Mouse (Mus musculus) thymus, postnatal 4 days (tissue): ENCODE results near the gene Tcaf3.

ENCODE experiments used
- DNase-seq: peaks from one replicate; pipeline ENCODE4 v3.0.0; 2021

The Tcaf3 gene

DNA sequence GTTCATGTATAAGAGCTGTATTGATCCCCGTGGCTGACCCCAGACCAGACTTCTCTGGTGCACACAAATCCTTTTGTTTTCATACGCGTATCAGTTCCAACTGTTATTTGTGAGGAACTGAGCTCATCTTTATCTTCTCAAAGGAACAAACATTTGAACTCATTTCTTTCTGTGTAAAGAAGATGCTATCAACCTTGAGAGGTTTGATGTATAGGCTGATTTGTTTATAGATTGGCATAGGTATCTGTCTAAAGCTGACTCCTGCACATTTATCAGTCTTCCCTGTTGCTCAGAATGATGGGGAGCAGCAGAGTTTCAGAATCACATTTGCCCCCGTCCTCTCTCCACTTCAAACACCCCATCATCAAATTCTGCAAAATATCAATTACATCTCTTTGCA is at the start of gene Tcaf3:
Gene Tcaf3, minus strand, starts transcription at position 101 of the 400 bp plus-strand sequence.
- DNase-seq, result no peak

DNA sequence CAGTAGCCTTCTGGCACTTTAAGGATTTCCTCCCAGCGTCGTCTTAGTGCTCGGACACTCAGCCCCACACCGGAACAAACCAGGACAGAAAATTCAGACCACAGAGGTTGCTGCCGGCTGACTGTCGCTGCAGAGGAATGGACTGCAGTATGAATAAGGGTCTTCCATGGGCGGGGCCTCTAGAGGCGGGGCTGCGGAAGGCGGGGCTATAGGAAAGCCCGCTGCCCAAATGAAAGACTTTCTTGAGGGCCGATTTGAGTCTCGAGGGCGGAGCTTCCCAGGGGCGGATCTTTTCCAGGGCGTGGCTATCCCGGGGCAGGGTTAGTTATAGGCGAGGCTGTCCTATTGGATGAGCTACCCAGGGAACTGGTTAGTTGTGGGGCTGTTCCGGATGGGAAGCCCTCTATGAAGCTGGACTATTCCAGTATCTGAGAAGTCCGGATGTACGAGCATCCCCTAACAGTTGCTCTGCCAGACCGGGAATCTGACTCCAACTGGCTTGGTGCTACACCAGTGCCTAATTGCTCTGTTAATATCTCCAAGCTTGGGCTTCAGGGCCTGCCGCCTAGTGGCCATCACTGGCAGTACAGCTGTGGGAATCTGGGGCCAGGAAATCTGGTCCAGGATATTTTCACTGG is 47.5 kb upstream of the Tcaf3 start, which contains the start of gene Tcaf2:
Gene Tcaf2, minus strand, starts transcription at position 343 of the 638 bp plus-strand sequence.
- DNase-seq, result peak; percentile 67

DNA sequence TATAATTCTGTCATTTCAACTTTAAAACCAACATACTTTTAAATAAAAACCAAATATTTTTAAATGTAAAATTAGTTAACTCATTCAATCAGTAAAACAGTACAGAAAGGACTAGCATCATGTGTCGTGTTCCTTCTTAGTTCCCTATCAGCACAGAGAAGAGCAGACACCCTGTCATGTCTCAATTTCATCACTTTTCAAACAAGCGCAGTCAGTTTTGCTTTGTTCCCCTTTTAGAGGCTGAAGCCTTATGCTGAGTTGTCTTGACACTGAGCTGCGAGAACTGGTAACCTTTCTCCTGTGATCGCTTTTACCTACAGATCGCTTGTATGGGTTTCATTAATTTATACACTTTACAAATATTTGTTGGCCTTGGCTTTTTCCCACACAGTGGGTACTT is 36.9 kb upstream of the Tcaf3 start:
- no peak for DNase-seq

DNA sequence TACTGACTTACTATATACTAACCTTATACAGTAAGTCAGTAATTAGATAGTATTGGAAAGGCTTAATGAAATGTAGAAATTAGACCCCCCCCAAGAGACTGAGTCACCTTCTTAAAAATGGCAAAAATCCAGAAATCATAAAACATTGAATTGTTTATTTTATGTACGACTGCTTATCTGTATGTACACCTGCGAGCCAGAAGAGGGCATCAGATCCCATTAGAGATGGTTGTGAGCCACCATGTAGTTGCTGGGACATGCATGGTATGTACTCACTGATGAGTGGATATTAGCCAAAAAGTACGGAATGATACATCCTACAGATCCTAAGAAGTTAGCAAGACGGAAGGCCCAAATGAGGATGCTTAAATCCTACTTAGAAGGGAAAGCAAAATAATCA is 33.9 kb upstream of the Tcaf3 start:
- no peak for DNase-seq

DNA sequence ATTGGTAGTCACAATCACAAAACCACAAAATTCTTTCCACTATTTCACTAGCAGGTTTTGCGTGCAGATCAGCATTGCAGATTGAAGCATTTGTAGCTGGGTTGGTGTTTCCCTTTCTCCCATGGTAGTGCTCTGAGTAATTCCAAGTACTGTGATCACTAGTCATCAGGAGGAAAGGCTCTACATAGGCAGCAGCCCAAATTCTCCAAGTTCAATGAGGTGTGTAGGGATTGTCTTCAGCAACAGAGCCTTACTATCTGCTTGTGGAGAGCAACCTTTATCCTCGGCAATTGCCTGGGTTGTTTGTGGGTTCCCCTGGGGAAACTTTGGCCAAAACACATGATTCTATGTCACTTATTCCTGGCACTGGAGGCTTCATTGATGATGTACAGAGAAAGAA is 19.4 kb upstream of the Tcaf3 start:
- DNase-seq, result no peak

DNA sequence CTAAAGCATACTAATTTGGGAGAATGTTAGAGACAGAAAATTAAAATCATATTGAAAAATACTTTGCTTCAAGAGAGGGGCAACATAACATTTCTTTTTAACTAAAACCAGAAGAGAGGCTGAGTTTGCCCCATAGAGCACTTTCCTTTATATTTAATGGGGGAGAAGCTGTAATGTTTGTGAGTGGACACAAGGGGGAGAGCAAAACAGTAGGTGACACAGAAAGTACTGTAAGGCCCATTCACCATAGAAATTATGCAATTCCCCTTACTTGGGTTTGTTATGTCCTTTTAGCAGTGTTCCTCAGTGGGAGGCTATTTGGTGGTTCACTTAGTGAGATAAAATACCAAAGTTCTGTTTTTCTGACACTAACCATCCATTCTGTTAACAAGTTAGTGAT is 14.7 kb upstream of the Tcaf3 start:
- no peak for DNase-seq

DNA sequence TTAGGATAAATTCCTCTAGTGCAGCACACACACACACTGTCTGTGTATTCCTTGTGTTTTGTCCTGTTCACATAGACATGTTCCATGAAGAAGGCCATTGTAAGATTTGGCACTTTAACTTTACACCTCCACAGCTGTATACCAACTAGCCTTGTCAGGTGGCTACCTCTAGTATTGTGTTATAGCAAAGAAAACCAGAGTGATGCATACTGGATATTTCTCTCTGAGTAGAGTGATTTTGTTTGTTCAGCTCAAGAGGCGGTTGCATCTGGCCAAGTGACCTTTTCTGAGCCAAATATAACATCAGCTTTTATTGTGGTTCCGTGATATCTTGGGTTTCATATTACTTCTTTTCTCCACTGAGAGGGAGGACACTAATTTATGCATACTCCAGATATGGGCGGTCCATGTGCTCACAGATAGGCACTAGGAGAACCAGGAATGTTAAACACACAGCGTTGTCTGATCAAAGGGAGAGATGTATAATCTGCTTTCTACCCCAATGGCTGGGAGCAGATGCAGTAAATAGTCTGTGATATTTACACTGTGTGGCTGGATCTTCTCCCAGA is 13.5 kb upstream of the Tcaf3 start:
- DNase-seq, result no peak

DNA sequence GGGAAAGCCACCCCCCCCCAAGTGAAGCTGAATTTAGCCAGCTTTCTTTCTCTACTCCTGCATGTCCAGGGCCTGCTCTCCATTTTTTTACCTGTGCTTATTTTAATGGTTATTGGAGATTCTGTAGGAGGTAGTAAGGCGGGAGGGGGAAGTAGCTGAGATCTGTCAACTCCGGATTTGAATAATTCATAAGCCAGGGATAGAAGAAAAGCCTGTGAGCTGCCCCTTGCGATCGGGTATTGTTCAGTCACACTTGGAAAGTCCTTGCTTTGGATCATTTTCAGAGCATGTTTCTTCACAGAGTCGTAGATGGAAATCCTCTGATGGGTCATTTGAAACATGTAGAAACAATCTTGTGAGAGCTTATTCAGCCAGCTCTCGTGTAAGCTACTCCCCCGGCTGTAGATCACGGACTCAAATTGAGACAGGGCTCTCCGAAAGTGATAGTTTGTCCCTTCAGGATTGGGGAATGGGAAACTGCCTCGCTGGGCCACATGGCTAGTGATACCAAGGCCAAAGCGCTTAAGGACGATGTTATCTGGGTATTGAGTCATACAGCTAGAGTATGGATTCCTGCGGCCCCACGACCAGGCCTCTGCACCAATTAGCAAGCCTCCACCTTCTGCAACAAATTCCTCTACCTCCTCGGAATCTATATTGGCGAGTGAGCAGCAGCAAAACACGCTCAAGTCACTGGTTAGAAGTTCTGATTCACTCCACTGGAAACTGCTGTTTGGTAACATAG is 4.2 kb downstream of the Tcaf3 start:
- no peak for DNase-seq

DNA sequence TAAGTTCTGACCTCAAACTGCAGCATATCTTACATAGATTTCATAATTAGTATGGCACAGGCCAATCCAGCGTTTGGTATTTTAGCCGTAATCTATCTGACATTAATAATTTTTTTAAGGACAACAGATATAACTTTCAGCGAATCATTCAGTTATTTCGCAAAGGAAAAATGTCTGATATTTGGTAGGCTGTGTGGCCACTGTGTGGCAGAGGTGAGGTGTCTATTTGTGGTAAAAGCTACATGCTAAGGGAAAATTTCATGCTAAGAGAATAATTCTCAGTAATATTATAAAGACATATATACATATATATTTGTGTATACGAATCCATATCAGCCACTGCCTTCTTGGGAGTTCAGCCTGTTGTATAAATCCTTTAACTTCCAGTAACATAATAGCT is 10.9 kb downstream of the Tcaf3 start:
- DNase-seq, result no peak

DNA sequence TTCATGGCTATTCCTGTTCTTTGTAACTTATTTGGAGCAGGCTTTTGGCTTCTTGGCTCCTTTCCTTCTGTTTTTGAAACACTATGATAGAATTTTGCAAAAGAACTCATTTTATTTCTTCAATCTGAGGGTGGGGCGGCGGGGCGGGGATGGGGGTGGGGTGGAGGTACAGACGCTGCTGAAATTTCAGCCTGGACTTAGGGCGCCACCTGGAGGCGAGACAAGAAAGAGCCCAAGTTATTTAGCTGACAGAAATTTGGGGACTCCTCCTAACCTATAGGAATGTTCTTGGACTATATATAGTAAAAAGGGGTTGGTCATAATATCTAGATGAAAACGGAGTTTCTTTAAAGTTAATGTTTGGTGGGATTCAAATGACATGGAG is 14.0 kb downstream of the Tcaf3 start:
- DNase-seq, result peak; percentile 83

DNA sequence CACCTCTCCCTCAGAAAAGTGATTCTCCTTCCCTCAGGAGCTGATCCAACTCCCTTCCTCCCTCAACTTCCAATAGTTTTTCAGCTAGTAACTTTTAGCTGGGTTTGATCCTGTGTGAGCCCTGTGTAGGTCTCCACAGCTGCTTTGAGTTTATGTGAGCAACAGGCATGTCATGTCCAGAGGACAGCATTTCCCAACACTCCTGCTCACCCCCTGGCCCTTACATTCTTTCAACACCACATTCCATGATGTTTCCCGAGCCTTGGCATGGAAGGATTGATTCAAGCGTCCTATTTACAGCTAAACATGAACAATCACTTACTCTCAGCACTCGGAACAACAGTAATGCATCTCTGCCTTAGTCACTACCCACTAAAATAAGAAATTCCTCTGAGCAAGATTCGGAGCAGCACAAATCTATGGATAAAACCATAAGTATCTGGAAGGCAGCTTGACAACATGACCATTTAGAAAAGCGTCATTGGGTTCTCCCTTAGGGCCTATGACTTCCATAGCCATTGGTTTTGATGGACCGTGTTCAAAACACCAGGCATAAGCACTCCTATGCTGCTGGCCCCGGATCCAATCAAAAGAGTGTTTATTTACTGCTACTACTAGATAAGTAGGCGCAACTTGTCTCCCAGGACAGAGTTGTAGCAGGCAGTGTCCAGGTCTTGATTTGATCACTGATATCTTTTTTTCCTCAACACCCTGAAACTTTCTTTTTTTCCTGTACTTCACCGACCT is 14.6 kb downstream of the Tcaf3 start:
- DNase-seq, result no peak

DNA sequence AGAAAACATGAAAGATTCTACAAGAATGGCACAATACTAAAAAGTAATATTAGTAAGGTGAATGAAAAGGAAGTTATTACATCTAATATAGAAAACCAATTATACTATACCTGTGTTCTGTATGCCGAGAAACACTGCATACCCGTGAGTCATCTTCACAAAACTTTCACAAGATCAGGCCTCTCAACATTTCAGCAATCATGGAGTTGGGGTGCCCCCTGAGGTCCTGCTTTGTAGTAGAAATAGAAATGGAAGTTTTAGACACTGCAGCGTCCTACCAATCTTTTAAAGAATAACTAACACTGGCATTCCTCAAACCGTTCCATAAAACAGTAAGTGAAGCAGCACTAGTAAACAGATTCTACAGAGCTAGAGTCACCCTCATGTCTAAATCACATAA is 18.8 kb downstream of the Tcaf3 start:
- DNase-seq, result no peak

DNA sequence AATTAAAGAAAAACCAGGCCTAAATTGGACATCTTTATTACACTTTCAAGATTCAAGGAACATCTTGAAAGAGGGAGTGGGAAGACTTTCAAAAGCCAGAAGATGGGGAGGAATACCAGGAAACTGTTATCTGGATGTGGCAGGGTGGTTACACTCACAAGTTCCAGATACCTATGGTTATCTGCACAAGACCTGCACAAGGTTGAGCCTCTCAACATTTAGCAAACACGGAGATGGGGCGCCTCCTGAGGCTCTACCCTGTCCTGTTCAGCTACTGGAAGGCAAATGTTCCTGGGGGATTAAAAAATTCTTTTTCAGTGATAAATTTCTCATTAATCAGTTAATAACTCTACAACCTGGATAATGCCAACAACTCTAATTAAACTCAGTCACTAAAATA is 20.1 kb downstream of the Tcaf3 start:
- no peak for DNase-seq

DNA sequence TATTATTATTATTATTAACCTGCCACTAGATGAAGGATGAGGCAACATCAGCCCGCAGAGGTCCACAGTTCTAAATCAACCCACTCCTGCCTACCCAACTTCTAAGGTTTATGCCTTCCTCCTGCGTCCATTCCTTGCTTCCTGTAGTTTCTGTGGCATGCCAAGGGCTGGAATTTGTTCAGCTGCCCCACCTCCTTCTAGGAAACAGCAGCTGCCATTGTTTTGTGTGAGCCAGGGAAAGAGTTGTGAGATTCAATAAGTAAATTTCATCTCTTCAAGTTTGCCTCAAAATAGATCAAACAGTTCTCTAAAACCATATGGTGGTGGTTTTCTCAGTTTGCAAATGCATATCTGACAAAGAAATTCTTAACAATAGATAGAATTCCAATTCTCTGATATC is 29.3 kb downstream of the Tcaf3 start:
- no peak for DNase-seq

DNA sequence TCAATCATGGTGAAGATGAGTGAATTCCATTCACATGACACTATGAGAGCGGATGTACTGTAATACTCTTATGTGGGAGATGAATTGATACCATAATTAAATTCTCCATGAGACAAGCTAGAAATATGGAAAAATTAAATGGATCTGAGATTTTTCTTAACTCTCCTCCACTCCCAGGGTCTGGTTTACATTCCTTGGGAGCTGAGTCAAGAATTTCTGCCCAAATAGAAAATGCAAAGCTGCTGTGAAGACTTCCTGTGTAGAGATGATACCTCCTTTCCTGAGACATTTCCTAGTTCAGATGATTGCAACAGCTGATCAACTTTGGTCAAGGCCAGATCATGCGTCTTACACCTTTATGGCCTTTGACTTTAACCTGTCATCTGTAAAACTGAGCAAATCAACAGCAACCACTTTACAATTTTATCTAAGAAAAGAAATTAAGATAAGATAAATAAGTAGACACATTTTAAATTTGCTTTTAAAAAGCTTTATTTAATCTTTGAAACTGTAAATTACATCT is 31.4 kb downstream of the Tcaf3 start:
- DNase-seq, result no peak

DNA sequence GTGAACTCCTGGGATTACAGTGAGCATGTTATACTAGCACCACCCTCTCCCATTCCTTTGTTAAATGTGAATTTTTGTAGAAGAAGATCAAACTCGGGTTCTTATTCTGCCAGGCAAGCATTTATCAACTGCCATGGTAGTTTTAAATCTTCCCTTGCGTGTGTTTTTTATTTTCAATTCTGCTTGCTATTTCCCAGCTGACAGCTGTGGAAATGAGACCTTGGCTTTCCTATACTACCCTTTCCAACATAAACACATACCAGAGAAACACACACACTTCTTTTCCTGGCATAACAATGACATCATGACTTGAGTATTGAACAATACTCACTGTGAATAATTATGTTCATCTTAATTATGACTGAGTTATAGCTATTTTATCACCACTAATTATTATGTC is 35.2 kb downstream of the Tcaf3 start:
- DNase-seq, result no peak

DNA sequence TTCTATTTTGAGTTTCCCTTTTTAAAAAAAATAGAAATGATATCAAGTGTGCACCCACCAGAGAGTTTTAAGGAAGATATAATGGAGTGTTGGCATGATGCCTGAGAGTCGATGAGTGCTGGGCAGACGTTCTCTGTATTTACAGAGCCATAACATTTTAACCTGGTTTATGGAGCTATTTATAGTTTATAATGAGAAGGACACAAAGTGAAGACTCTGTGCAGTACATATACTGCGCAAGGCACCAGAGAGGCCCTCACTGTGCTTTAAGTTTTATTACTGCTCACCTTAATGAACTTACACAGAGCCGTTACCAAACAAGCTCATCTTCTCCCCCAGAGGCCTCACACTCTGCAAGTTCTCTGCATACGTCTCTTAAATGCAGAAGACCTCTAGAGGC is 36.6 kb downstream of the Tcaf3 start:
- no peak for DNase-seq

DNA sequence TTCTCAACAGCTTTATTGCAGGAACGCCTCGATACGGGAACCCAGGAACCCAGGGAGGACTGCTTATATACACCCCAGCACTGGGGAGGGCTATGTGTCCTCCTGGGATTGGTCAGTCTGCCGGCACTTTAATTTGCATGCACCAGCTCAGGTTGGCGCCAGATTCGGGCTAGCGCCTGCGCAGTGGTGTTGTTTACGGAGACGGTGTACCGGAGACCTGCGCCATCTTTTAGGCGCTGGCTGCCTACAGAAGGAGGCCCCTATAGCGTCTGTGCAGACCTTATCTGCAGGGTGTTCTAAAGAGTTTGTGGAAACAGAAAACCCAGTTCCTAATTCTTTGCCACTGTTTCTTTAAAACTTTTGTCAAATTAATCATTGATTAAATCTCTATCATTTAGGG is 38.9 kb downstream of the Tcaf3 start:
- DNase-seq, result no peak

DNA sequence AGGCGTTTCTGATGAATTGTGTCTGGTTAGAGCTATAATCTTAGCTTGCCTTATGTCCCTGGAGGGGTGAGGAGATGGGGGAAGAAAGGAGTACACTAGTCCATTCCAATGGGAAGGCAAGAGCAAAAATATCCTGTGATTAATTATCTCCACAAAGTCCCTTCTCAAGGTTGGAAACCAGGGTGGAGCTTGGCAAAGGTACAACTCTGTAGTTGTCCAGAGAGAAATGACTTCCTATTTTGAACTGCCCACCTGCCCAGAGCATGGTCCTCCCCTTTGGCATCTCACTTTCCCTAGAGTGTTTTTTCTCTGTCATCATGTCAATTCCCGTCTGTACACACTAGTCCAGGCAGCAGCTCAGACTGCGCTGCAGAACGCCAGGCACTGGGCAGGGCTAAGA is 50.0 kb downstream of the Tcaf3 start, which contains the start of gene Olfr455:
Gene Olfr455, minus strand, starts transcription at position 127 of the 400 bp plus-strand sequence.
- DNase-seq, result no peak

DNA sequence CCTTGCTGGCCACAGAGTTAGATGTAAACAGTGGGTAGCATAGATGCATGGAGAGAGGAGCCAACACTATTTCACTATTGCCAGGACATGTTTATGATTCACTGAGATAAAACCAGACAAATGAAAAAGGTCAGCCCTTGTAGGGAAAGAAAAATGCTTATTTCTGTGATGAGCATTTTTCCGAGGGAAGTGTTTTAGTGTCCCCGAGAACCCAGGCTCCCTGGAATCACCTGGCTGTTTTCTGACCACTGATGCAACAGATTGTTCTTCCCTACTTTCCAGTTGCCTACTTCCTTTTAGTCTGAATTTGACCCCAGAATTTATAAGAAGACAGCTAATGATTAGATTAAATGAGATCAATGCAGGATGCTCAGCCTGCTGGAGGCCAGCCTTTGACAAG is 51.3 kb downstream of the Tcaf3 start:
- DNase-seq, result no peak

DNA sequence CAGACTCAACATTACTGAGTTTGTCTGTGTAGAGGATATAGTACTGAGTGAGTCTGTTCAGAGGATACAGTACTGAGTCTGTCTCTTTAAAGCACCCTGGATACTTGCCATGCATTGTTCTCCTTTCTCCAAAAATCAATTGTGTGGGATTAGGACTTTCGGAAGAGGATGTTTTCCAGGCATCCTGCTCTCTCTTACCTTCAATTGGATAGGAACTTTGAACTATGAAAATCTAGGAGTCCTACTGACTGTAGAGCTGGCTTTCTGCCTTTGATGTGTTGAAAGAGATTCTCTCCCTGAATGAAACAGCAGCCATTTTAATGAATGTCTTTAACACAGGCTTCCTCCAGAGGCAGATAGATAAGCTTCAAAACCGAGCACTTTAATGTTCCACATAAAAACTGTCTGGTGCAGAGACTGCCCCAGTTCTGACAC is 52.0 kb downstream of the Tcaf3 start:
- DNase-seq, result no peak

DNA sequence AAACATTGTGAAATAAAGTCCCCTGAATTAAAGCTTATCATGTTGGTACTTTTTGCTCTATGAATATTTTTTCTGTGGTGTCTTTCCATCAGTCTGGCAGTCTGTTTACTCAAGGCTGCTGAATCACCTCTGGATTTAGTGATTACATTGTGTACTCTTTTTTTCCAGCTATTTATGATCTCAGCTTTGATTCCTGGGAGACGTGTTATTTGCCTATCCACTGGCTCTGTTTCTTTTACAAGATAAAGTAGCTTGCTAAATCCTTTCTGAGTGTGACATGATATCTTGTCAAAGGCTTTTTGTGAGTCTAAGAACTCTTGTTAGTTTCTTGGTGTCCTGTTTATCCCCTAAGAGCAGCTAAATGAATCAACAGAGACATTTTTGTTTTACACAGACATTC is 52.6 kb downstream of the Tcaf3 start:
- no peak for DNase-seq
